Mouse (Mus musculus) ES-Bruce4 (cell line): ENCODE data around the gene Kcnip4.

Experiments
- CTCF ChIP-seq: IDR thresholded peaks from one replicate; pipeline ENCODE4 v1.8.1; 2011; ENCODE audit warnings: low read depth, low read length
- EP300 ChIP-seq: IDR thresholded peaks from 2 replicates; pipeline ENCODE4 v1.6.1; 2011; ENCODE audit warnings: low read depth, low read length; ENCODE audit not compliant: insufficient read depth
- POLR2A ChIP-seq: IDR thresholded peaks from one replicate; pipeline ENCODE4 v1.8.1; 2011; ENCODE audit warnings: low read length; ENCODE audit not compliant: insufficient read depth

DNA sequence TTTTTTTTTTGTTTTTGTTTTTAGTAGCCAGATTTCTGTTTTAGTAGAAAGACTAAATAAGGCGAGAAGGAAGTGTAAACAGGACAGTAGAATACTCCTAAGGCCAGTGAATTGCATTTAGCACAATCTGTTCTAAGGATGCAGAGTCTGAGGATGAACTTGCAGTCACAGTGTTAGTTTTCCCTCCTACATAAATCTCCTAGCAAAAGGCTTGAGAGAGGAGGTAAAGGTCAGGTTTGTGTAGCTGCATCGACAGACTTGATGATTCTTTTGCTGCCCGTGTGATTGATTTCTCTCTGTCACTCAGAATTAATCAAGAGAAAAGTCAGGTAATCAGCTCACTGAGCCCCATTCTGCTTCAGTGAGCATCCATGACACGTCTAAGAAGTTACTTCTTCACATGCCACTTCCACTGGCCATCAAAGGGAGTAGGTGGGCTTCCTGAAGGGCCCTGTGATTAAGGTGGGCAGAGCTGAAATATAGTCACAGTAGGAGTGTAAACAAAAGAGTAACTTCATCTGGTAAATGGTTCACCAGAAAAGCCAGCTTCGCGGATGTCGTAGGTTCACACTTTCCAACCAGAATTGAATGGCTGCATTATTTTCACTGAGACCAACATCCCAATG, 1183.8 kb downstream of the Kcnip4 start:
- no peak for TF ChIP-seq EP300
- TF ChIP-seq POLR2A, result no peak
- no peak for TF ChIP-seq CTCF
